Mouse (Mus musculus) left cerebral cortex, adult 18-20 months (tissue): ENCODE data around the gene 4930516K23Rik. TPM values are rescaled to one million over a fixed set of nuclear protein-coding genes. Genes with fewer than 3 reads are reported as not detected.

ENCODE experiments used
- DNase-seq, 2 experiments: peaks; one replicate each; pipeline ENCODE4 v3.0.0; 2021 to 2022; ENCODE audit warnings: low spot score in 2 of 2, mixed read lengths in 1 of 2
- long read RNA-seq, 2 experiments: library from polyadenylated mRNA; stranded (forward); transcript quantifications; one replicate each; pipeline ENCODE4 v2.0.0; 2021
- total RNA-seq, 2 experiments: library from RNA; stranded (reverse); gene quantifications; 2 replicates each; pipeline ENCODE4 v1.2.3; 2021

4930516K23Rik gene
- total RNA-seq = not detected
- long read RNA-seq, experiment 1 = 0 reads
- long read RNA-seq, experiment 2 = 0 reads

DNA sequence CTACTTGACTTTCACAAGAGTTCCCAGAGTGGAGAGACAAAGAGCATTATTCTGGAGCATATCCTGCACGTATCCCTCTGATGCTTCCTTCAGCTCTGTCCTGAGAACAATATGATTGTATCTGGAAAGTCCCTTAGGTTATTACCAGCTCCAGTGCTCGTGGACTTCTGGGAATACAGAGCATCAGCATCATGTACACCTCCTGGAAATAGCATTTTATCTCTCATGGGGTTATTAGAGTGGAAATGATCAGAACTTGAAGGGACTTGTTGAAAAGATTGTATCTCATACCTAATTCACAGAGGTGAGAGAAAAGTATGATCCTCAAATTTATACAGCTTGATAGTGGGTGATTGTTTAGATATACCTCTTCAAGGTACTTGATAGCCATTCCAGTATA is at the start of gene 4930516K23Rik:
4930516K23Rik (minus strand) TSS at position 101 of the 400 bp plus-strand sequence.
- no peak for DNase-seq

DNA sequence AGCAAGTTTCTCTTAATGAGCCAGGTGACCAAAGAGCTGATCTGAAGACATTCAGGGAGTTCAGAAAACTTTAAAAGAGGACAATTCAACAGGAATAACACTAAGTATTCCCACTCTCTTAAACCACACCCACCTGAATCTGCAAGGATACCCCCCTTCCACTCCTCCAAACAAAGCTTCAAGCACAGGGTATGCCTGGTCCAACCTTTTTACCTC is 43.4 kb upstream of the 4930516K23Rik start, which contains the start of gene Olfr646:
Olfr646 (plus strand) TSS at position 117 of the 216 bp plus-strand sequence.
- no peak for DNase-seq

DNA sequence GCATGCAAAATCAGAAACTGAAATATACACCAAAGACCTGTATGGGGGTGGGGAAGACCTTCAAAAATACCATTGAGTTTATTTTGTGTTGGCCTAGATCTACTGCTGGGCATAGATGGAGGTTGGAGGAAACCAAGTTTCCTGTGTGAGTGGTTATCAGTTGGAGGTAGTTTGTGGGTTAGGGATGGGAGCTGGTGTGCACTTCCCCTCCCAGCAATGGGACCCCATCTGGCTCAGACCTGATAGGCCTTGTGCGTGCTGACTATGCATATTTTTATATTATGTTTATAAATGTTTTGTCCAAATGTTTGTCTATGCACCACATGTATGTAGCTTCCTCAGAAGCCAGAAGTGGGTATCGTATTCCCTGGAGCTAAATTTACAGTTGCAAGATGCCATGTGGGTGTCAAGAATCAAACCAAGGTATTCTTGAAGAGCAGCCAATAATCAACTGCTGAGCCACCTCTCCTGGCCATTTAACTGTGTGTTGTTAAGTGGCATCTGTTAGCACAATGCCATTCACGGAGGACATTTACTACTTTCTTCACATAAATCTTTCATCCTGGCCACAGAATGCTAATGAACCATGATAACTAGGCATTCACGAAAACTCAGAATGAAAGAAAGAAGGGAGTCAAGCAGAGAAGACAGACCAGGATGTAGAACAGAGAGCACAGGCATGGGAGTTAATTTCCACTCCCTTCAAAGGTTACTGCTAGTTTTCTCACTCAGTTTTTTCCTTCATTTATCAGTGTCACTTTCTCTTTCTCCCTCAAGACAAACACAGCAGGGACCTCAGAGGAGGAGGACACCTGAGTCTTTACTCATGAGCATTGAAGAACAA is 42.9 kb upstream of the 4930516K23Rik start:
- DNase-seq = no peak

DNA sequence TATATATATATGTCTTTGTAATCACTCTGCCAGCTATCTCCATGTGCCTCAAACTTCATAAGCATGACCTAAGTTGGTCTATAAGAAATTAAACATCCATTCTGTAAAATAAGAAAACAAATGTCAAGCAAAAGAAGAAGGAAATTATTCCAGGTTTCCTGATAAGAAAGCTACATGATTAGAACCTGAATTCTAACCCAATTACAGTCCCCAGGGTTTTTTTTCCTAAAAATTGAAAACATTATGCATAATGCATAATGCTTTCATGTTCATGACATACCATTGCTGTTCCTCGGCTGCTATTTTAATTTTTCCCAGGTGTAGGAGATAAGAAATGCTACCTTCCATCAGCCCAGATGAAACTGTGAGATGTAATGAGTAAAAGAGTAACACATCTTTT is 24.1 kb upstream of the 4930516K23Rik start, which contains the start of gene Olfr645:
Olfr645 (minus strand) TSS at position 101 of the 400 bp plus-strand sequence.
- no peak for DNase-seq

DNA sequence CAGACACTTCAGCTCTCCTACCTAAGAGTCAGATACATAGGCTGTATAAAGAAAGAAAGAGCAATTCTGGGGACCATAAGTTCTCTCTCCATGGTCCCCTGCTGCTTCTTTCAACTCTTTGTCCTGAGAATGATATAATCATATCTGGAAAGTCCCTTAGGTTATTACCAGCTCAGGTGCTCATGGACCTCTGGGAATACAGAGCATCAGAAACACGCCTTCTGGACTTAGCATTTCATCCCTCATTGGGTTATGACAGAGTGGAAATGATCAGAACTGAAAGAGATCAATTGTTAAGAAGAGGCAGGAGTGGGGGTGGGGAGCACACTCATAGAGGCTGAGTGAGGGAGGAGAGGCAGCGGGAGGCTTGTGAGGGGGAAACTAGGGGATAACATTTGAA is 10.5 kb upstream of the 4930516K23Rik start, which contains the start of gene Olfr644:
Olfr644 (minus strand) TSS at position 101 of the 400 bp plus-strand sequence.
- DNase-seq = no peak

DNA sequence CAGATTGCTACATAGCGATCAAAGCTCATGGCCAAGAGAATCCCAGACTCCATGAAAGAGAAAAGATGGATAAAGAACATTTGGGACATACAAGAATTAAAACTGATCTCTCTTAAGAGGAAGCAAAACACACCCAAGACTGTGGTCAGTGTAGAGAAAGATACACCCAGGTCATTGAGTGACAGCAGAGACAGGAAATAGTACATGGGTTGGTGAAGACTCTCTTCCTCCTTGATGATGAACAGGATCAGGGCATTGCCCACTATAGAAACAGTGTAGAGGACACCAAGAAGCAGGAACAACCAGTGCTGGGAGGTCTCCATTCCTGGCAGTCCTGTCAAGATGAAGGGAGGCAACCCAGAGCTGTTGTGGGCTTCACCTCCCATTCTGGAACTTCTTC is 2.0 kb downstream of the 4930516K23Rik start:
- DNase-seq = no peak

DNA sequence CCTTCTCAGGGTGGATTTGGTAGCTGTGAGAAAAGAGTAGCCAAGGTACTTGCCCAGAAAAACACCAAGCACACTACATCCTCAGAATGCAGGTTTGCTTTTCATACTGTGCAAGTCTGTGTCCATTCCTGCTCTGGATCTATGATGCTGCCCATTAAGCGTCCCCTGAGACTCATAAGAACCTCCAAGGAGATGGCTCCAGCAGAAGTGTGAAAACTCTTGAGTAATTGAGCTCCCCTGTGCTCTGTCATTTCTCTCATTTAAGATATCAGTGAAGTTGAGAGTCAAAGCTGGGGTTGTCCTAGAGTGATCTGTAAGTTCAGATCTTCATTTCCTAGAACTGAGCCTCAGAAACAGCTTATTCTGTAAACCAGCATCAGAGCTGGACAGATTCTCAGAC is 8.7 kb downstream of the 4930516K23Rik start, which contains the start of gene Olfr642:
Olfr642 (minus strand) TSS at position 101 of the 400 bp plus-strand sequence.
- DNase-seq = no peak

DNA sequence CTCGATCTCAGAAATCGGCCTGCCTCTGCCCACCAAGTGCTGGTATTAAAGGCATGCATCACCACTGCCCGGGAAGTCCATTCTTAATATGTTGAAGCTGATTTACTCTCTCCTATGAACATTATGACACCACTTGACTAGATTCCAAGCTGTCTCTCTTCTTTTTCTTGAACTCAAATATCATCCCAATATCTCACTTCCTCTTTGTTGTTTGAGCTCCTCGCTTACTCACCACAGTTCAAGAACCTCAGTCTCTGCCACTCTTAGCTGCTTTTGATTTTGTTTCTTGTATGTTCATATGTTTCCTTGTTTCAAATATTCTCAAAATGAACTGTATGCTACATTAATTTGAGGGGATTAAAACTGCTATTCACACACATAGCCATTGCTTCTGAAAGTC is 10.5 kb downstream of the 4930516K23Rik start:
- DNase-seq = no peak

DNA sequence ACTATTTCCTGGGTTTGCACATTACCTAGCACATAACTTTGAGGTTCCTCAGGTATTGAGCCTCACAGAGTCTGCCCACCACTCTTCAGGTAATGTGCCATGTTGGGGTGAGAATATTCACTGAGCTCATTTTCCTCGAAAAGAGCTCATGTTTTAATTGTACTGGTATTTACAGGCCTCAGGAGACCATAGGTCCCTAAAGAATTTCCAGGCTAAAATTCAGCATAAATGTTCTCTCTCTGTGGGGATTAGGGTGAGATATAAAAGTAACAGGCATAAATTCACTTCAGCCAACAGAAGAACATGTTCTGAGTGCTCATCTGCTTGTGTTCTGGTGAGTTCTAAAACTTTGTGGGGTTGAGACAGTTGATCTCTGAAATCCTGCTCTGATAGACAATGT is 26.1 kb downstream of the 4930516K23Rik start, which contains the start of gene Olfr641:
Olfr641 (plus strand) TSS at position 301 of the 400 bp plus-strand sequence.
- no peak for DNase-seq

DNA sequence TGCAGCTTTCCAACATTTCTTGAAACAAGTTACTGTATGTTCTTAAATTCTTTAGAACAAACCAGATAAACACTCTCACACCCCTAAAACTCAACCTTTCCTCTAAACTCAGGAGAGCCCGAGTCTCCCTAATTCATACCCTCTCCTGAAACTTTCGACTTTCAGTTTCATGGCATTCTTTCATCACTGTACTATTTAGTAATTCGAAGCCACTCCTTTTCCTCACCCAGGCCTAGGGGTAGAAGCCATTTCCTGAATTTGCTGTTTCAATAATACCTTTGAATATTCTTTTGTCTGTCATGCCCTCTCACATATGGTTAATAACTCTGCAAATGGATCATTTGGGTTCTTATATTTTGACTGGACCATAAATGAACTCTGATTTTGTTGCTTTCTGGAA is 34.3 kb downstream of the 4930516K23Rik start:
- DNase-seq = no peak

DNA sequence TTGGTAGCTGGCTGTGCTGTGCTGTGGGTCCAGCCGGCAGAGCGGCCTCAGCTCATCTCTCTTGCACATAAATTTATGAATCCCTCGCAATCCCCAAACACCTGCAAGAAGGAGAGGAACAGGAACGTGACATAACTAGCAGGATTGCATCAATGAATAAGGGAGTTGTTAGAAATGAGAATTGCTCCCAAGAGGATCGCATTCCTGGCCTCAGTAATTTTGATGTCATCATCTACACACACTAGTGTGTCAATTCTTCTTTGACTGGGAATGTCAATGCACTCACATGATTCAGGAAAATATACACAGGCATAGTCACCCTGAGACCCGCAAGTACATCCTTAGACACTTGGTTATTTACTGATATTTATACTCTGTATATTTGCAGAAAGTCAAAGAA is 35.8 kb downstream of the 4930516K23Rik start, which contains the start of gene Olfr640:
Olfr640 (minus strand) TSS at position 101 of the 400 bp plus-strand sequence.
- no peak for DNase-seq

DNA sequence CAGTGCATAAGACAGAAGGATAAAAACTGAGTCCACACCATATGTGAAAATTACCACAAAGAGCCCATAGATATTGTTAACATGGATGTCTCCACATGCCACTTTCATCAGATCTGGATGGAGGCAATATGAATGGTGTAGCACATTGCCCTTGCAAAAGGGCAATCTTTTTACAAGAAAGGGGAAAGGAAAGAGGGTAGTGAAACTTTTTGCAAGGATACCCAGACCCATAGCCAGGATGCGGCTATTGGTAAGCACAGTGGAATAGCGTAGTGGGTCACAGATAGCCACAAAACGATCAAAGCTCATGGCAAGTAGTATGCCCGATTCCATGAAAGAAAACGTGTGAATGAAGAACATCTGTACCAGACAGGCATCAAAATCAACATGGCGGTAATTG is 39.6 kb downstream of the 4930516K23Rik start:
- DNase-seq = no peak

DNA sequence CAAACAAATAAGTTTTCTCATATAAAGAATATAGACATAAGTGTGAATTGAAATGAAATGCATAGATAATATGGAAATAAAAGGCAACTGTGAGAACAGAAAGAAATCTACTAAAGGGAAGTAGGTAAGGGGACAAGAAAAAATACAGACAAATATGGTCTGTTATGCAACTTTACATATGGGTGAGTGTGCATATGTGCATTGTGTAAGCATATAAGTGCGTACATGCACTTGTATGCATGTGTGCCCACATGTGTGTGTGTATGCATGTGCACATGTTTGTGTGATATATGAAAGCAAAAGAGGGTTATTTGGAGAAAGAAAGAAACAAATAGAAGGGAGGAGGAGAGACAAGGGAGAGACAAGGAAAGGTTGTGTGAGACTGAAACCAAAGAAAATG is 42.3 kb downstream of the 4930516K23Rik start:
- no peak for DNase-seq

DNA sequence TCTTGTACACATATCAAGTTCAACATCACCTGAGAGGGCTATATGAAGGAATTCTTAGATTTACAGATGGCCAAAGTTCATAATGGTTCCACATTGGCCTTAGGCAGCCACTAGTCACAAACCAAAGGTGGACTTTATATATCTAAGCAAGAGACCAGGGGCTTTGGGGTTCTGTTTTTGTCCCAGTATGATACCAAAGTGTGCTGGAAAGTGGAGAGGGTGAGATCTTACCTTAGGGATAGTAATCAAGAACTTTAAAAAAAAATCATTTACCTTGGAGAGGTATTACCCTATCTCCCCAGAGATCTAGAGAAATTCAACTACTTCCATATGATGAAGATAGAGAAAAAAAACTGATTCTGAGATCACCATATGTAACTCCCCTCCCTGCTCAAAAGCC is 44.0 kb downstream of the 4930516K23Rik start, which contains the start of gene Olfr639:
Olfr639 (minus strand) TSS at position 101 of the 400 bp plus-strand sequence.
- DNase-seq = no peak

Other genes starting within 250 kb of the 4930516K23Rik start
- 10 to 100 TPM; 40.8 to 52.6 TPM for gene Hbb-bt, start 247.4 kb downstream of the 4930516K23Rik start, total RNA-seq
- gene Hbb-bs, start 233.3 kb downstream of the 4930516K23Rik start, total RNA-seq = 100 to 1,000 TPM; 337 to 460 TPM
- gene Hbb-bh2, start 220.9 kb downstream of the 4930516K23Rik start, total RNA-seq = not detected
- not detected for gene Hbb-bh1, start 218.3 kb downstream of the 4930516K23Rik start, total RNA-seq
- not detected for gene Hbb-y, start 208.2 kb downstream of the 4930516K23Rik start, total RNA-seq
- not detected for gene Olfr66, start 175.2 kb downstream of the 4930516K23Rik start, total RNA-seq
- gene Olfr64, start 167.0 kb downstream of the 4930516K23Rik start, total RNA-seq = not detected
- not detected for gene Olfr65, start 158.0 kb downstream of the 4930516K23Rik start, total RNA-seq
- not detected for gene Olfr631, start 132.6 kb downstream of the 4930516K23Rik start, total RNA-seq
- gene Olfr632, start 127.1 kb downstream of the 4930516K23Rik start, total RNA-seq = not detected
- gene Olfr633, start 117.0 kb downstream of the 4930516K23Rik start, total RNA-seq = not detected
- under 1 TPM in 1 of 2 experiments, not detected in 1; 0.05 TPM for gene Olfr635, start 90.3 kb downstream of the 4930516K23Rik start, total RNA-seq
- not detected for gene Olfr638, start 62.7 kb downstream of the 4930516K23Rik start, total RNA-seq
- gene Olfr639, start 44.1 kb downstream of the 4930516K23Rik start, total RNA-seq = under 1 TPM; 0.07 to 0.09 TPM
- gene Olfr640, start 35.9 kb downstream of the 4930516K23Rik start, total RNA-seq = not detected
- gene Olfr641, start 26.0 kb downstream of the 4930516K23Rik start, total RNA-seq = not detected
- gene Olfr642, start 8.8 kb downstream of the 4930516K23Rik start, total RNA-seq = not detected
- gene Olfr644, start 10.4 kb upstream of the 4930516K23Rik start, total RNA-seq = not detected
- not detected for gene Olfr645, start 24.0 kb upstream of the 4930516K23Rik start, total RNA-seq
- gene Olfr646, start 43.4 kb upstream of the 4930516K23Rik start, total RNA-seq = not detected
- gene Ubqln5, start 68.4 kb upstream of the 4930516K23Rik start, total RNA-seq = not detected
- gene Olfr643, start 76.0 kb upstream of the 4930516K23Rik start, total RNA-seq = not detected
- not detected for gene Ubqln3, start 81.8 kb upstream of the 4930516K23Rik start, total RNA-seq
- gene Ubqlnl, start 89.1 kb upstream of the 4930516K23Rik start, total RNA-seq = not detected
- gene Olfm5, start 103.4 kb upstream of the 4930516K23Rik start, total RNA-seq = not detected
- under 1 TPM; 0.21 to 0.26 TPM for gene Olfr648, start 121.9 kb upstream of the 4930516K23Rik start, total RNA-seq
- not detected for gene Olfr649, start 134.5 kb upstream of the 4930516K23Rik start, total RNA-seq
- gene Trim6, start 157.3 kb upstream of the 4930516K23Rik start, total RNA-seq = not detected
- gene Trim34a, start 183.0 kb upstream of the 4930516K23Rik start, total RNA-seq = 1 to 10 TPM in 1 of 2 experiments, under 1 TPM in 1; 1.00 to 1.3 TPM
- gene Trim5, start 226.6 kb upstream of the 4930516K23Rik start, total RNA-seq = under 1 TPM; 0.37 to 0.63 TPM